Mouse (Mus musculus): ENCODE results near the gene Ciao2a.

GRCm38 (mm10) chr9:66078493-66078892 is 47.9 kb upstream of the Ciao2a start:
- no peak for TF ChIP-seq TAL1 (conservative IDR thresholded peaks at IDR 0.05; ENCODE audit: low read depth, low read length)
- TF ChIP-seq CTCF (IDR thresholded peaks at IDR 0.05; ENCODE audit: low read depth, low read length) = no peak
- TF ChIP-seq POLR2AphosphoS5 (IDR thresholded peaks at IDR 0.05; ENCODE audit: insufficient replicate concordance, low read depth, low read length) = no peak

Measured in G1E (cell line).